Mouse (Mus musculus) lung, postnatal 0 days (tissue): ENCODE measurements at regions not wholly inside any gene's neighbourhood (a gene's known extent, or its start where the extent isn't known, plus 50 kb on each side); places are given as distances from the start of the nearest gene placed in this dataset.

ENCODE experiments used
- CTCF ChIP-seq: IDR thresholded peaks from 2 replicates; pipeline ENCODE4 v1.5.1; 2016; ENCODE audit warnings: antibody characterized with exemption, mild to moderate bottlenecking
- EP300 ChIP-seq: IDR thresholded peaks from 2 replicates; pipeline ENCODE4 v1.6.1; 2016; ENCODE audit warnings: antibody characterized with exemption, mild to moderate bottlenecking, control low read depth

GRCm38 (mm10) chr10:85270209-85270608 is 85.3 kb upstream of the Cry1 start:
- TF ChIP-seq CTCF (no peak), EP300 (no peak)
